8 mouse cellular contexts compared by ENCODE assay signal in genomic region chr10:126901488-126901843, GRCm38 (mm10). TPM values are rescaled to one million over a fixed set of nuclear protein-coding genes. Genes with fewer than 3 reads are reported as not detected.
DNase-seq lines count a peak whose midpoint lies in the region; ATAC-seq and TF ChIP-seq lines count a peak whose summit lies in the region.

No protein-coding gene starts in this region.

- TF ChIP-seq CTCF in CH12.LX (conservative IDR thresholded peaks at IDR 0.05 in 1 of 2, IDR thresholded peaks at IDR 0.05 in 1 of 2; ENCODE audit: low read depth in 2 of 2, low read length in 2 of 2): no peak
- no peak for TF ChIP-seq CTCF in liver, embryonic 14.5 days (IDR thresholded peaks at IDR 0.05; ENCODE audit: low read depth)

- no peak for ATAC-seq in heart, embryonic 12.5 days (ENCODE audit: insufficient number of reproducible peaks, low FRiP score)
- ATAC-seq in forebrain, embryonic 15.5 days (replicated peaks): peak; percentile 17; the same call in 1 of the 2 replicates
- peak; percentile 1; the same call in 1 of the 2 replicates for ATAC-seq in liver, embryonic 14.5 days (ENCODE audit: insufficient read depth)

- no peak for TF ChIP-seq EP300 in CH12.LX (IDR thresholded peaks at IDR 0.05; ENCODE audit: low read length)
- TF ChIP-seq EP300 in liver, embryonic 14.5 days (IDR thresholded peaks at IDR 0.05; ENCODE audit: low read depth): no peak

- H3K27ac ChIP-seq in heart, embryonic 12.5 days (ENCODE audit: poor library complexity, severe bottlenecking): no peak overlapping the region
- no peak overlapping the region for H3K27ac ChIP-seq in CH12.LX (ENCODE audit: insufficient read depth, low read depth)
- H3K27ac ChIP-seq in forebrain, embryonic 15.5 days (replicated peaks): no peak overlapping the region
- H3K27ac ChIP-seq in liver, embryonic 14.5 days: no peak overlapping the region

- dilution Hi-C loops in CH12.LX (cut with MboI; ENCODE audit: extremely low pct_ligation_motif_present, extremely low pct_unique_long_range_greater_than_20kb, low sequenced_read_pairs): no loop called here

- no peak for TF ChIP-seq RAD21 in CH12.LX (IDR thresholded peaks at IDR 0.05; ENCODE audit: low read depth, low read length)

- TF ChIP-seq POLR2A in CH12.LX (IDR thresholded peaks at IDR 0.05; ENCODE audit: low read depth, low read length): no peak; the same call in 1 of the 2 replicates

- in situ Hi-C loops in CH12.LX (cut with MboI; ENCODE audit: low pct_ligation_motif_present, low pct_unique_long_range_greater_than_20kb, low sequenced_read_pairs): no loop called here

- intact Hi-C loops in heart, postnatal 36 days (cut with DNase I): loop anchor here (10.0 kb wide), 1 partner anchor 363 kb away; the partner anchor contains the start of genes Dctn2 and Kif5a

- H3K27me3 ChIP-seq in heart, embryonic 12.5 days (replicated peaks): no peaks in the 10 kb centered on the region
- peaks cover 3% of the 10 kb centered on the region for H3K27me3 ChIP-seq in CH12.LX (replicated peaks)
- H3K27me3 ChIP-seq in forebrain, embryonic 15.5 days: no peaks in the 10 kb centered on the region
- H3K27me3 ChIP-seq in liver, embryonic 14.5 days (ENCODE audit: control insufficient read depth, insufficient read depth, low read length): no peaks in the 10 kb centered on the region

- no peak overlapping the region for H3K9ac ChIP-seq in heart, embryonic 12.5 days
- no peak overlapping the region for H3K9ac ChIP-seq in CH12.LX (ENCODE audit: insufficient read depth, low read depth)
- H3K9ac ChIP-seq in forebrain, embryonic 15.5 days (replicated peaks): peak overlapping the region; percentile 70
- no peak overlapping the region for H3K9ac ChIP-seq in liver, embryonic 14.5 days (replicated peaks)

- H3K4me3 ChIP-seq in heart, embryonic 12.5 days: peak overlapping the region; percentile 74
- H3K4me3 ChIP-seq in CH12.LX (replicated peaks in 1 of 3; ENCODE audit: low read depth in 2 of 3, low read length in 2 of 3, poor library complexity in 1 of 3): peak overlapping the region in 2 of 3 experiments; percentile 43 to 90
- peak overlapping the region; percentile 64 for H3K4me3 ChIP-seq in forebrain, embryonic 15.5 days
- peak overlapping the region; percentile 3 to 55; a peak in 2 of 4 replicates for H3K4me3 ChIP-seq in liver, embryonic 14.5 days (ENCODE audit: insufficient read depth in 1 of 2, low read depth in 2 of 2, low read length in 2 of 2)

- H3K9me3 ChIP-seq in heart, embryonic 12.5 days (replicated peaks): peaks cover 4% of the 10 kb centered on the region; the same call in 1 of the 2 replicates
- H3K9me3 ChIP-seq in CH12.LX (replicated peaks; ENCODE audit: low read length): no peaks in the 10 kb centered on the region
- no peaks in the 10 kb centered on the region for H3K9me3 ChIP-seq in forebrain, embryonic 15.5 days
- H3K9me3 ChIP-seq in liver, embryonic 14.5 days (ENCODE audit: control insufficient read depth, low read length): no peaks in the 10 kb centered on the region

- no peaks in the 10 kb centered on the region for H3K79me2 ChIP-seq in CH12.LX (replicated peaks; ENCODE audit: control insufficient read depth, extremely low read depth, insufficient read depth, poor library complexity, severe bottlenecking)

- WGBS in heart, embryonic 12.5 days: 2% methylated on average over 4 of the region's 4 CpGs
- WGBS in forebrain, embryonic 15.5 days: under 1% methylated on average over 4 of the region's 4 CpGs
- WGBS in liver, embryonic 14.5 days (ENCODE audit: insufficient replicate concordance): 1% methylated on average over 4 of the region's 4 CpGs

- peaks cover 10% of the 10 kb centered on the region for H3K4me1 ChIP-seq in heart, embryonic 12.5 days (replicated peaks)
- H3K4me1 ChIP-seq in CH12.LX (ENCODE audit: control insufficient read depth in 1 of 2, insufficient read depth in 2 of 2): peaks cover 7 to 16% of the 10 kb centered on the region in 2 experiments
- H3K4me1 ChIP-seq in forebrain, embryonic 15.5 days: peaks cover 10% of the 10 kb centered on the region
- H3K4me1 ChIP-seq in liver, embryonic 14.5 days (replicated peaks; ENCODE audit: control insufficient read depth in 2 of 2, insufficient read depth in 2 of 2, low read length in 1 of 2): peaks cover 2 to 9% of the 10 kb centered on the region in 2 experiments

- H3K4me2 ChIP-seq in heart, embryonic 12.5 days: peak overlapping the region; percentile 91
- H3K4me2 ChIP-seq in CH12.LX (ENCODE audit: insufficient read depth, low read depth, poor library complexity, severe bottlenecking): peak overlapping the region; percentile 83
- peak overlapping the region; percentile 82 for H3K4me2 ChIP-seq in forebrain, embryonic 15.5 days (replicated peaks)
- H3K4me2 ChIP-seq in liver, embryonic 14.5 days (ENCODE audit: low read depth): peak overlapping the region; percentile 65

- H3K36me3 ChIP-seq in heart, embryonic 12.5 days: peaks cover 16% of the 10 kb centered on the region
- H3K36me3 ChIP-seq in CH12.LX (replicated peaks in 1 of 2; ENCODE audit: control insufficient read depth in 1 of 2, insufficient read depth in 1 of 2, low read length in 1 of 2): peaks cover 9 to 18% of the 10 kb centered on the region in 2 experiments
- H3K36me3 ChIP-seq in forebrain, embryonic 15.5 days: no peaks in the 10 kb centered on the region
- no peaks in the 10 kb centered on the region; the same call in none of the 2 replicates for H3K36me3 ChIP-seq in liver, embryonic 14.5 days (replicated peaks; ENCODE audit: control insufficient read depth, insufficient read depth, low read depth)

- DNase-seq in heart, postnatal 36 days: no peak
- DNase-seq in CH12.LX (ENCODE audit: extremely low read depth): no peak
- no peak for DNase-seq in liver, embryonic 14.5 days (ENCODE audit: low read depth in 3 of 3, low spot score in 3 of 3)
- no peak for DNase-seq in adrenal gland, postnatal 14 days
- no peak for DNase-seq in right cerebral cortex, postnatal 4 days
- DNase-seq in B cell, adult 2 months: no peak

TF ChIP-seq in CH12.LX, 34 proteins besides CTCF, POLR2A, EP300 and RAD21:
- TF ChIP-seq TBP (conservative IDR thresholded peaks at IDR 0.05; ENCODE audit: low read depth, low read length) (peak; percentile 96), JUN (IDR thresholded peaks at IDR 0.05; ENCODE audit: insufficient read depth, low read depth, low read length) (no peak), MAZ (IDR thresholded peaks at IDR 0.05; ENCODE audit: low read depth, low read length) (no peak), KAT2A (IDR thresholded peaks at IDR 0.05; ENCODE audit: insufficient replicate concordance, low read length) (no peak), GABPA (IDR thresholded peaks at IDR 0.05; ENCODE audit: insufficient replicate concordance, low read depth, low read length) (no peak), ELF1 (IDR thresholded peaks at IDR 0.05; ENCODE audit: low read depth, low read length) (peak; percentile 42; the same call in 1 of the 2 replicates), ZC3H11A (IDR thresholded peaks at IDR 0.05; ENCODE audit: low read depth, low read length) (no peak), USF2 (conservative IDR thresholded peaks at IDR 0.05; ENCODE audit: low read depth, low read length) (no peak)
TF ChIP-seq in CH12.LX: peak in this region for 2.

RNA-seq across cellular contexts. Expression of gene Atp23, which starts 0.3 kb away (rescaled TPM):
- polyA plus RNA-seq in heart, embryonic 12.5 days (2016; fragmentation: Nextera tagmentation; extraction: Ambion mirVana): 8.2 and 10.0 TPM in 2 replicates
- total RNA-seq in heart, postnatal 36 days (2021): 1 to 10 TPM; 3.6 to 4.4 TPM
- total RNA-seq in CH12.LX (2012; rRNA removed) (16.7 and 19.8 TPM in 2 replicates), CH12.LX (2014; rRNA removed) (15.4 and 17.2 TPM in 2 replicates)
- 16.9 and 18.9 TPM in 2 replicates for polyA plus RNA-seq in CH12.LX (2012; ENCODE audit: insufficient read length, low read depth)
- 9.2 and 11.9 TPM in 2 replicates for polyA plus RNA-seq in forebrain, embryonic 15.5 days (2015; fragmentation: Nextera tagmentation; extraction: Ambion mirVana)
- polyA plus RNA-seq in liver, embryonic 14.5 days (2012; rRNA removed): 3.7 and 4.1 TPM in 2 replicates
- 7.6 and 7.9 TPM in 2 replicates for polyA plus RNA-seq in liver, embryonic 14.5 days (2014; fragmentation: Nextera tagmentation; extraction: Ambion mirVana)
- total RNA-seq in adrenal gland, postnatal 14 days (2021): 7.1 and 8.9 TPM in 2 replicates
